Mouse (Mus musculus): ENCODE results near the gene Rab5b. TPM values are rescaled to one million over a fixed set of nuclear protein-coding genes. Genes with fewer than 3 reads are reported as not detected.
"Not testable (repeated sequence)": the region's sequence is repeated elsewhere in the genome, so short reads cannot be mapped to it uniquely, and the experiment has no call there.

Gene Rab5b
- polyA plus RNA-seq, 1 experiment from 2014 or later, result 90.9 TPM

GRCm38 (mm10) chr10:128715559-128716537, 19.8 kb upstream of the Rab5b start:
- no peak overlapping the region for H3K27ac ChIP-seq
- ATAC-seq (ENCODE audit: low FRiP score), result no peak
- H3K4me2 ChIP-seq, result no peak overlapping the region
- H3K9ac ChIP-seq, result no peak overlapping the region
- no peaks in the 10 kb centered on the region for H3K4me1 ChIP-seq
- no peaks in the 10 kb centered on the region for H3K36me3 ChIP-seq (replicated peaks)
- no peaks in the 10 kb centered on the region for H3K9me3 ChIP-seq
- H3K4me3 ChIP-seq (replicated peaks), result no peak overlapping the region
- H3K27me3 ChIP-seq, result no peaks in the 10 kb centered on the region
- 86% methylated on average over 19 of the region's 19 CpGs for WGBS

GRCm38 (mm10) chr10:128711318-128711717, 15.3 kb upstream of the Rab5b start:
- not testable (repeated sequence) for ATAC-seq (ENCODE audit: low FRiP score); H3K4me1 ChIP-seq; H3K36me3 ChIP-seq (replicated peaks); H3K4me2 ChIP-seq; H3K27me3 ChIP-seq; H3K4me3 ChIP-seq (replicated peaks); H3K9me3 ChIP-seq; H3K9ac ChIP-seq; H3K27ac ChIP-seq
- 90% methylated on average over 7 of the region's 7 CpGs for WGBS

- Histone ChIP-seq H3K36me3 (replicated peaks) (peaks cover 30% of the 10 kb centered on the region), H3K4me2 (peak overlapping the region; percentile 71), H3K27ac (peak overlapping the region; percentile 66), H3K9ac (peak overlapping the region; percentile 56), H3K4me1 (peaks cover 27% of the 10 kb centered on the region), H3K9me3 (no peaks in the 10 kb centered on the region), H3K4me3 (replicated peaks) (peak overlapping the region; percentile 77), H3K27me3 (0 out of 2 replicates have a peak, but pooled peaks cover 2% of the 10 kb centered on the region)
- peak; percentile 37 for ATAC-seq (ENCODE audit: low FRiP score)
- WGBS, result 9% methylated on average over 11 of the region's 11 CpGs
These were observed 9.2 kb upstream of the Rab5b start for GRCm38 (mm10) chr10:128705317-128705693.

GRCm38 (mm10) chr10:128704491-128705316, 8.6 kb upstream of the Rab5b start, which contains the start of gene Cdk2:
Gene Cdk2 (minus strand): TSS chr10:128705031.
- Histone ChIP-seq H3K9me3 (no peaks in the 10 kb centered on the region), H3K4me1 (peaks cover 27% of the 10 kb centered on the region), H3K36me3 (replicated peaks) (peaks cover 36% of the 10 kb centered on the region), H3K4me3 (replicated peaks) (peak within 1 kb of the TSS; percentile 77), H3K4me2 (peak within 1 kb of the TSS; percentile 71), H3K27ac (peak within 1 kb of the TSS; percentile 91), H3K9ac (peak within 1 kb of the TSS; percentile 78), H3K27me3 (0 out of 2 replicates have a peak, but pooled peaks cover 2% of the 10 kb centered on the region)
- ATAC-seq (ENCODE audit: low FRiP score), result peak; percentile 95
- WGBS, result under 1% methylated on average over 59 of the region's 62 CpGs

- H3K9me3 ChIP-seq, result no peaks in the 10 kb centered on the region
- peak within 1 kb of the TSS; percentile 91 for H3K27ac ChIP-seq
- peak within 1 kb of the TSS; percentile 78 for H3K9ac ChIP-seq
- H3K27me3 ChIP-seq, result 0 out of 2 replicates have a peak, but pooled peaks cover 2% of the 10 kb centered on the region
- peaks cover 27% of the 10 kb centered on the region for H3K4me1 ChIP-seq
- WGBS, result 23% methylated on average over 4 of the region's 4 CpGs
- ATAC-seq (ENCODE audit: low FRiP score), result no peak
- H3K36me3 ChIP-seq (replicated peaks), result peaks cover 44% of the 10 kb centered on the region
- H3K4me2 ChIP-seq, result peak within 1 kb of the TSS; percentile 71
- peak within 1 kb of the TSS; percentile 77 for H3K4me3 ChIP-seq (replicated peaks)
These were observed 7.8 kb upstream of the Rab5b start, which contains the start of gene Pmel for GRCm38 (mm10) chr10:128703895-128704294. Gene Pmel (plus strand): TSS chr10:128704195.

- 88% methylated on average over 6 of the region's 6 CpGs for WGBS
- no peak for ATAC-seq (ENCODE audit: low FRiP score)
- no peak overlapping the region for H3K4me3 ChIP-seq (replicated peaks)
- H3K27me3 ChIP-seq, result 0 out of 2 replicates have a peak, but pooled peaks cover 2% of the 10 kb centered on the region
- peaks cover 27% of the 10 kb centered on the region for H3K4me1 ChIP-seq
- no peak overlapping the region for H3K9ac ChIP-seq
- no peak overlapping the region for H3K27ac ChIP-seq
- no peak overlapping the region for H3K4me2 ChIP-seq
- H3K36me3 ChIP-seq (replicated peaks), result peaks cover 52% of the 10 kb centered on the region
- no peaks in the 10 kb centered on the region for H3K9me3 ChIP-seq
These were observed 6.4 kb upstream of the Rab5b start for GRCm38 (mm10) chr10:128702328-128703007.

- peaks cover 31% of the 10 kb centered on the region for H3K4me1 ChIP-seq
- H3K36me3 ChIP-seq (replicated peaks), result peaks cover 52% of the 10 kb centered on the region
These were observed 4.6 kb upstream of the Rab5b start for GRCm38 (mm10) chr10:128700712-128701111.

GRCm38 (mm10) chr10:128699611-128700010, 3.5 kb upstream of the Rab5b start:
- H3K36me3 ChIP-seq (replicated peaks), result peaks cover 52% of the 10 kb centered on the region
- H3K9ac ChIP-seq, result no peak overlapping the region
- WGBS, result 82% methylated on average over 11 of the region's 11 CpGs
- H3K9me3 ChIP-seq, result no peaks in the 10 kb centered on the region
- H3K4me2 ChIP-seq, result no peak overlapping the region
- no peak for ATAC-seq (ENCODE audit: low FRiP score)
- no peaks in the 10 kb centered on the region for H3K27me3 ChIP-seq
- H3K4me3 ChIP-seq (replicated peaks), result no peak overlapping the region
- peaks cover 31% of the 10 kb centered on the region for H3K4me1 ChIP-seq
- H3K27ac ChIP-seq, result no peak overlapping the region

More at GRCm38 (mm10) chr10:128700712-128701111, 4.6 kb upstream of the Rab5b start:
- Histone ChIP-seq H3K9me3 (no peaks in the 10 kb centered on the region), H3K4me2 (no peak overlapping the region), H3K27me3 (no peaks in the 10 kb centered on the region), H3K4me3 (replicated peaks) (no peak overlapping the region), H3K27ac (no peak overlapping the region), H3K9ac (no peak overlapping the region)
- ATAC-seq (ENCODE audit: low FRiP score), result no peak
- 92% methylated on average over 5 of the region's 5 CpGs for WGBS

- no peak overlapping the region for H3K4me3 ChIP-seq (replicated peaks)
- peaks cover 31% of the 10 kb centered on the region for H3K4me1 ChIP-seq
- 86% methylated on average over 5 of the region's 5 CpGs for WGBS
- ATAC-seq (ENCODE audit: low FRiP score), result no peak
- peaks cover 52% of the 10 kb centered on the region for H3K36me3 ChIP-seq (replicated peaks)
- H3K27me3 ChIP-seq, result no peaks in the 10 kb centered on the region
- no peak overlapping the region for H3K9ac ChIP-seq
- no peak overlapping the region for H3K4me2 ChIP-seq
- H3K9me3 ChIP-seq, result no peaks in the 10 kb centered on the region
- H3K27ac ChIP-seq, result no peak overlapping the region
These were observed 2.9 kb upstream of the Rab5b start for GRCm38 (mm10) chr10:128699006-128699405.

GRCm38 (mm10) chr10:128697072-128697725, 1.1 kb upstream of the Rab5b start:
- H3K4me3 ChIP-seq (replicated peaks), result no peak overlapping the region
- peak overlapping the region; percentile 56 for H3K4me2 ChIP-seq
- peaks cover 40% of the 10 kb centered on the region for H3K36me3 ChIP-seq (replicated peaks)

GRCm38 (mm10) chr10:128695411-128695991, 563 bp downstream of the Rab5b start:
- Histone ChIP-seq H3K9me3 (no peaks in the 10 kb centered on the region), H3K4me1 (peaks cover 16% of the 10 kb centered on the region), H3K4me3 (replicated peaks) (peak overlapping the region; percentile 65), H3K36me3 (replicated peaks) (peaks cover 24% of the 10 kb centered on the region), H3K27me3 (no peaks in the 10 kb centered on the region), H3K4me2 (peak overlapping the region; percentile 79), H3K9ac (peak overlapping the region; percentile 79), H3K27ac (peak overlapping the region; percentile 98)
- ATAC-seq (ENCODE audit: low FRiP score), result no peak
- 1% methylated on average over 22 of the region's 22 CpGs for WGBS

More at GRCm38 (mm10) chr10:128697072-128697725, 1.1 kb upstream of the Rab5b start:
- no peaks in the 10 kb centered on the region for H3K27me3 ChIP-seq
- H3K27ac ChIP-seq, result peak overlapping the region; percentile 67; the same call in 1 of the 2 replicates
- H3K9me3 ChIP-seq, result no peaks in the 10 kb centered on the region
- H3K9ac ChIP-seq, result no peak overlapping the region
- peaks cover 16% of the 10 kb centered on the region for H3K4me1 ChIP-seq
- ATAC-seq (ENCODE audit: low FRiP score), result no peak
- WGBS, result 85% methylated on average over 6 of the region's 6 CpGs
